Mouse (Mus musculus) layer of hippocampus, postnatal 14 days (tissue): ENCODE results near the gene Il10. TPM values are rescaled to one million over a fixed set of nuclear protein-coding genes. Genes with fewer than 3 reads are reported as not detected.

Experiments used
- total RNA-seq, 2 experiments: library from RNA; stranded (reverse); gene quantifications; 2 replicates each; pipeline ENCODE4 v1.2.3; 2021

Gene Il10
- total RNA-seq, 2 experiments from 2014 or later, result not detected

Other genes with a start within 250 kb of the Il10 start
- not detected for gene Fcamr, start 218.9 kb upstream of the Il10 start, total RNA-seq
- gene Pigr, start 193.2 kb upstream of the Il10 start, total RNA-seq, result not detected
- under 1 TPM in 1 of 2 experiments, not detected in 1; 0.46 TPM for gene Fcmr, start 154.2 kb upstream of the Il10 start, total RNA-seq
- gene Il24, start 132.4 kb upstream of the Il10 start, total RNA-seq, result not detected
- gene Il20, start 108.4 kb upstream of the Il10 start, total RNA-seq, result not detected
- gene Il19, start 79.7 kb upstream of the Il10 start, total RNA-seq, result not detected
- 10 to 100 TPM; 26.1 to 30.4 TPM for gene Mapkapk2, start 78.0 kb downstream of the Il10 start, total RNA-seq
- gene Dyrk3, start 118.5 kb downstream of the Il10 start, total RNA-seq, result 10 to 100 TPM; 13.3 to 14.2 TPM
- gene Eif2d, start 133.3 kb downstream of the Il10 start, total RNA-seq, result 10 to 100 TPM; 38.8 to 39.2 TPM
- 10 to 100 TPM; 20.4 to 22.8 TPM for gene Rassf5, start 225.4 kb downstream of the Il10 start, total RNA-seq